Comparison of ENCODE assay signal across 8 mouse cellular contexts in genomic region chr2:30759088-30759374, GRCm38 (mm10). TPM values are rescaled to one million over a fixed set of nuclear protein-coding genes. Genes with fewer than 3 reads are reported as not detected.
DNase-seq lines count a peak whose midpoint lies in the region; ATAC-seq and TF ChIP-seq lines count a peak whose summit lies in the region.
"Had no signal": no experiment of that assay in that cellular context is flagged by ENCODE, and none has a peak within 500 bp of the region (broad histone marks: within the 10 kb centered on the region; RNA-seq: fewer than 3 reads in every experiment).

No protein-coding gene starts in this region.

- WGBS in embryonic facial prominence, embryonic 14.5 days: 43% methylated on average over 4 of the region's 4 CpGs
- 51% methylated on average over 4 of the region's 4 CpGs for WGBS in hindbrain, embryonic 16.5 days
- 52% methylated on average over 4 of the region's 4 CpGs for WGBS in neural tube, embryonic 14.5 days

- H3K9me3 ChIP-seq in embryonic facial prominence, embryonic 14.5 days (ENCODE audit: control insufficient read depth, low read length): peaks cover 11% of the 10 kb centered on the region
- no peaks in the 10 kb centered on the region; the same call in 1 of the 2 replicates for H3K9me3 ChIP-seq in hindbrain, embryonic 16.5 days (ENCODE audit: control insufficient read depth, low read length)
- no peaks in the 10 kb centered on the region for H3K9me3 ChIP-seq in neural tube, embryonic 14.5 days (ENCODE audit: control insufficient read depth, low read length)

- intact Hi-C loops in left cerebral cortex, adult 2 months (cut with DNase I): no loop called here
- intact Hi-C loops in left cerebral cortex, postnatal 36 days (cut with DNase I): no loop called here

- no peak overlapping the region for H3K4me3 ChIP-seq in left cerebral cortex, adult 2 months
- H3K4me3 ChIP-seq in embryonic facial prominence, embryonic 14.5 days (ENCODE audit: low read depth, low read length): no peak overlapping the region
- no peak overlapping the region for H3K4me3 ChIP-seq in hindbrain, embryonic 16.5 days (ENCODE audit: low read length)
- no peak overlapping the region for H3K4me3 ChIP-seq in neural tube, embryonic 14.5 days (ENCODE audit: low read depth, low read length)

- H3K4me2 ChIP-seq in embryonic facial prominence, embryonic 14.5 days (ENCODE audit: low read depth, low read length): peak overlapping the region; percentile 37; the same call in 1 of the 2 replicates
- H3K4me2 ChIP-seq in hindbrain, embryonic 16.5 days (ENCODE audit: low read length): no peak overlapping the region
- no peak overlapping the region for H3K4me2 ChIP-seq in neural tube, embryonic 14.5 days (ENCODE audit: low read depth, low read length)

- no peaks in the 10 kb centered on the region for H3K36me3 ChIP-seq in embryonic facial prominence, embryonic 14.5 days (ENCODE audit: control insufficient read depth, insufficient read depth, low read length)
- H3K36me3 ChIP-seq in hindbrain, embryonic 16.5 days (ENCODE audit: control insufficient read depth, insufficient read depth, low read length): no peaks in the 10 kb centered on the region
- no peaks in the 10 kb centered on the region for H3K36me3 ChIP-seq in neural tube, embryonic 14.5 days (ENCODE audit: control insufficient read depth, insufficient read depth, low read length)

- H3K4me1 ChIP-seq in embryonic facial prominence, embryonic 14.5 days (ENCODE audit: control insufficient read depth, insufficient read depth, low read length): peaks cover 22% of the 10 kb centered on the region
- H3K4me1 ChIP-seq in hindbrain, embryonic 16.5 days (ENCODE audit: control insufficient read depth, insufficient read depth, low read depth, low read length): peaks cover 21% of the 10 kb centered on the region
- H3K4me1 ChIP-seq in neural tube, embryonic 14.5 days (ENCODE audit: control insufficient read depth, insufficient read depth, low read length): peaks cover 13% of the 10 kb centered on the region; the same call in 1 of the 2 replicates

- DNase-seq in left cerebral cortex, adult 2 months (ENCODE audit: extremely low spot score in 1 of 2, low spot score in 2 of 2): no peak
- no peak for DNase-seq in left cerebral cortex, postnatal 36 days (ENCODE audit: low spot score in 2 of 2)
- DNase-seq in embryonic facial prominence, embryonic 14.5 days (ENCODE audit: low spot score): no peak
- DNase-seq in adrenal gland, adult 2 months: no peak
- DNase-seq: cerebellum, postnatal 14 days had no signal

- peak; percentile 5; the same call in 1 of the 2 replicates for ATAC-seq in embryonic facial prominence, embryonic 14.5 days (ENCODE audit: low read depth)
- no peak for ATAC-seq in hindbrain, embryonic 16.5 days
- ATAC-seq in neural tube, embryonic 14.5 days (ENCODE audit: low read depth): no peak
- no peak for ATAC-seq in monocyte, adult 5-6 weeks (replicated peaks; ENCODE audit: insufficient number of reproducible peaks, low FRiP score, low TSS enrichment, poor library complexity, severe bottlenecking)

- no peak for TF ChIP-seq CTCF in left cerebral cortex, adult 2 months (IDR thresholded peaks at IDR 0.05)

- H3K27ac ChIP-seq in left cerebral cortex, adult 2 months: peak overlapping the region; percentile 65
- H3K27ac ChIP-seq in embryonic facial prominence, embryonic 14.5 days (replicated peaks; ENCODE audit: low read depth, low read length): peak overlapping the region; percentile 82
- peak overlapping the region; percentile 19 for H3K27ac ChIP-seq in hindbrain, embryonic 16.5 days (ENCODE audit: low read depth, low read length)
- peak overlapping the region; percentile 60; the same call in 1 of the 2 replicates for H3K27ac ChIP-seq in neural tube, embryonic 14.5 days (ENCODE audit: low read depth, low read length)

- H3K9ac ChIP-seq in embryonic facial prominence, embryonic 14.5 days (ENCODE audit: low read depth, low read length): 0 out of 2 replicates have a peak overlapping the region, but pooled peaks have one; percentile 30
- no peak overlapping the region for H3K9ac ChIP-seq in hindbrain, embryonic 16.5 days (ENCODE audit: low read depth, low read length)
- no peak overlapping the region for H3K9ac ChIP-seq in neural tube, embryonic 14.5 days (replicated peaks; ENCODE audit: low read depth, low read length)

- no peaks in the 10 kb centered on the region for H3K27me3 ChIP-seq in embryonic facial prominence, embryonic 14.5 days (replicated peaks; ENCODE audit: control insufficient read depth, insufficient read depth, low read length)
- H3K27me3 ChIP-seq in hindbrain, embryonic 16.5 days (replicated peaks; ENCODE audit: control insufficient read depth, insufficient read depth, low read length): no peaks in the 10 kb centered on the region
- no peaks in the 10 kb centered on the region for H3K27me3 ChIP-seq in neural tube, embryonic 14.5 days (ENCODE audit: control insufficient read depth, insufficient read depth, low read length)

RNA-seq across cellular contexts. Expression of gene 1700001O22Rik, which starts 44.4 kb away (rescaled TPM):
- 10 to 100 TPM in 1 of 2 experiments, 1 to 10 TPM in 1; 9.9 to 12.6 TPM for total RNA-seq in left cerebral cortex, adult 2 months (2021)
- 1 to 10 TPM; 6.7 to 8.5 TPM for total RNA-seq in left cerebral cortex, postnatal 36 days (2021)
- 1.9 and 2.5 TPM in 2 replicates for polyA plus RNA-seq in embryonic facial prominence, embryonic 14.5 days (2014; fragmentation: Nextera tagmentation; extraction: Ambion mirVana)
- polyA plus RNA-seq in hindbrain, embryonic 16.5 days (2015; fragmentation: Nextera tagmentation; extraction: Ambion mirVana): 1.4 and 1.5 TPM in 2 replicates
- 0.89 and 1.9 TPM in 2 replicates for polyA plus RNA-seq in neural tube, embryonic 14.5 days (2014; fragmentation: Nextera tagmentation; extraction: Ambion mirVana)
- 0.68 TPM in 1 of 3 replicates, not detected in the others for total RNA-seq in monocyte, adult 5-6 weeks (2017)
- total RNA-seq in adrenal gland, adult 2 months (2021): 1 to 10 TPM; 1.8 to 5.0 TPM
- 2.8 and 3.6 TPM in 2 replicates for polyA plus RNA-seq in adrenal gland, adult 2 months (2012; rRNA removed)

RNA-seq across cellular contexts. Expression of gene Ntmt1, which starts 48.6 kb away (rescaled TPM):
- total RNA-seq in left cerebral cortex, adult 2 months (2021): 10 to 100 TPM; 35.2 to 38.8 TPM
- total RNA-seq in left cerebral cortex, postnatal 36 days (2021): 10 to 100 TPM; 35.4 to 36.3 TPM
- 81.7 and 85.6 TPM in 2 replicates for polyA plus RNA-seq in embryonic facial prominence, embryonic 14.5 days (2014; fragmentation: Nextera tagmentation; extraction: Ambion mirVana)
- polyA plus RNA-seq in hindbrain, embryonic 16.5 days (2015; fragmentation: Nextera tagmentation; extraction: Ambion mirVana): 99.3 and 108 TPM in 2 replicates
- 105 and 112 TPM in 2 replicates for polyA plus RNA-seq in neural tube, embryonic 14.5 days (2014; fragmentation: Nextera tagmentation; extraction: Ambion mirVana)
- total RNA-seq in monocyte, adult 5-6 weeks (2017): 7.1 to 15.9 TPM (median 9.9 TPM) in 3 replicates
- total RNA-seq in adrenal gland, adult 2 months (2021): 10 to 100 TPM; 33.5 to 45.4 TPM
- polyA plus RNA-seq in adrenal gland, adult 2 months (2012; rRNA removed): 69.9 and 77.1 TPM in 2 replicates

Comparison
In these comparisons a context has a peak if more than half of its experiments do, and no peak if none do; other contexts are left out.
1. H3K27ac ChIP-seq: peak in every context shown above with its lines; median percentile 82 in embryonic facial prominence, embryonic 14.5 days; 65 in left cerebral cortex, adult 2 months; 60 in neural tube, embryonic 14.5 days; 19 in hindbrain, embryonic 16.5 days.